Mouse (Mus musculus): ENCODE data around the gene Slc6a3.

- no peak for TF ChIP-seq TCF12 (IDR thresholded peaks at IDR 0.05; ENCODE audit: insufficient read depth, poor library complexity, severe bottlenecking)
- no peak for TF ChIP-seq POLR2A (IDR thresholded peaks at IDR 0.05; ENCODE audit: insufficient read length, low read depth)
- TF ChIP-seq POLR2AphosphoS2 (IDR thresholded peaks at IDR 0.05; ENCODE audit: insufficient read length, low read depth) = no peak
- TF ChIP-seq MAX (IDR thresholded peaks at IDR 0.05; ENCODE audit: low read depth) = no peak
- no peak for TF ChIP-seq CEBPB (IDR thresholded peaks at IDR 0.05; ENCODE audit: insufficient read depth, poor library complexity, severe bottlenecking)
Observed at GRCm38 (mm10) chr13:73499893-73500604, 36.5 kb upstream of the Slc6a3 start.

All from myocyte (in vitro differentiated cells).